ENCODE assay signal across 8 mouse cellular contexts in the genomic region with DNA sequence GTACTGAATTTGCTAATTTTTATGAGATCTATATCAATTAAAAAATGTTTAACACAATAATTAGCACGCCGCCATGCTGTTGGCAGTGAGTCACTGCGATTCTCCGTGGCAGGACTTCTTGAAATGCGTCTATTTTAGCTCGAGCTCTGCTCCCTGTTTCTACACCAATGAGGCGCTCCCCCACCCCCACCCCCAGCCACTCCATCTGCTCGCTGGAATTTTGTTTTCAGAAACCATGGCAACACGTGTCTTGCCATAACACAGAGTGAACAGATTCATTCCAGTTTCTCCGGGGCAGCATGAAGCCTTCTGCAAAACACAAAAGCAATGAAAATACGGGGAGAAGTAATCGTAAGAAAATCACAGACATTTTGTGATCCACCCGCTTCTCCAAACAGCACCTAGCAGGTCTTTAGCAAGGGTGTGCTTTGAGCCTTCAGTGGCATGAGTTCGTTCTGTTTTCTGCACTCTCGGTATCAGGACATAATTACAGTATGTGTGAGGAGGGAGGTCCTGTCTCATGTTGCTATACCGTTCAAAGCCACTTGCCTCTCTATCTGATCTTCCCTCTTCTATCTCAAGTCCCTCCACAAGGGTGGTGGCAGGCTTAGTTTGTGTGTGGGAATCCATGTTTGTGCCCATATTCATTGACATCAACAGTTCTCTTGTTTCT. TPM values are rescaled to one million over a fixed set of nuclear protein-coding genes. Genes with fewer than 3 reads are reported as not detected.
DNase-seq lines count a peak whose midpoint lies in the region; ATAC-seq lines count a peak whose summit lies in the region.

No protein-coding gene starts in this region.

- peak overlapping the region; percentile 61 for H3K27ac ChIP-seq in midbrain, embryonic 13.5 days

- H3K36me3 ChIP-seq in midbrain, embryonic 13.5 days, result no peaks in the 10 kb centered on the region

- H3K4me2 ChIP-seq in midbrain, embryonic 13.5 days (replicated peaks), result peak overlapping the region; percentile 51

- no peaks in the 10 kb centered on the region for H3K9me3 ChIP-seq in midbrain, embryonic 13.5 days

- peak; percentile 7 for DNase-seq in gastrocnemius, postnatal 25 days
- DNase-seq in gastrocnemius, postnatal 14 days, result no peak
- DNase-seq in cerebellum, postnatal 10 days, result peak; percentile 61 to 73
- peak; percentile 41 to 47 for DNase-seq in frontal cortex, postnatal 10 days (ENCODE audit: low spot score in 2 of 2)
- peak; percentile 56 to 84 for DNase-seq in layer of hippocampus, postnatal 14 days (ENCODE audit: low spot score in 2 of 2)
- DNase-seq in telencephalon, adult 2 months (ENCODE audit: low read depth, low spot score), result peak; percentile 93
- no peak for DNase-seq in ovary, postnatal 14 days (ENCODE audit: low spot score)

- H3K9ac ChIP-seq in midbrain, embryonic 13.5 days (replicated peaks), result 0 out of 2 replicates have a peak overlapping the region, but pooled peaks have one; percentile 11

- WGBS in midbrain, embryonic 13.5 days, result 19% methylated on average over 16 of the region's 16 CpGs

- peaks cover 16% of the 10 kb centered on the region for H3K4me1 ChIP-seq in midbrain, embryonic 13.5 days (replicated peaks)

- ATAC-seq in midbrain, embryonic 13.5 days, result peak; percentile 69

- no peaks in the 10 kb centered on the region for H3K27me3 ChIP-seq in midbrain, embryonic 13.5 days

- peak overlapping the region; percentile 22 for H3K4me3 ChIP-seq in midbrain, embryonic 13.5 days (replicated peaks)

- intact Hi-C loops in gastrocnemius, postnatal 14 days (cut with DNase I; ENCODE audit: low total_unique reads), result no loop called here

RNA-seq across cellular contexts. Expression of gene Shc3, which starts 34.1 kb away (rescaled TPM):
- total RNA-seq in gastrocnemius, postnatal 25 days (2021), result 1 to 10 TPM in 1 of 2 experiments, under 1 TPM in 1; 0.90 to 1.2 TPM
- 1 to 10 TPM; 1.4 to 2.2 TPM for total RNA-seq in gastrocnemius, postnatal 14 days (2021)
- total RNA-seq in layer of hippocampus, postnatal 14 days (2021), result 100 to 1,000 TPM; 179 to 203 TPM
- 3.2 and 4.1 TPM in 2 replicates for polyA plus RNA-seq in midbrain, embryonic 13.5 days (2015; fragmentation: Nextera tagmentation; extraction: Ambion mirVana)

RNA-seq across cellular contexts. Expression of gene Cks2, which starts 41.7 kb away (rescaled TPM):
- 1 to 10 TPM in 1 of 2 experiments, not detected in 1; 1.8 TPM for total RNA-seq in gastrocnemius, postnatal 25 days (2021)
- total RNA-seq in gastrocnemius, postnatal 14 days (2021), result 1 to 10 TPM; 6.8 to 7.1 TPM
- total RNA-seq in layer of hippocampus, postnatal 14 days (2021), result 1 to 10 TPM; 4.3 to 4.7 TPM
- polyA plus RNA-seq in midbrain, embryonic 13.5 days (2015; fragmentation: Nextera tagmentation; extraction: Ambion mirVana), result 131 and 134 TPM in 2 replicates

RNA-seq across cellular contexts. Expression of gene Secisbp2, which starts 48.1 kb away (rescaled TPM):
- total RNA-seq in gastrocnemius, postnatal 25 days (2021), result 10 to 100 TPM in 1 of 2 experiments, 1 to 10 TPM in 1; 8.7 to 11.4 TPM
- 1 to 10 TPM; 8.6 to 9.5 TPM for total RNA-seq in gastrocnemius, postnatal 14 days (2021)
- 10 to 100 TPM; 16.6 to 18.8 TPM for total RNA-seq in layer of hippocampus, postnatal 14 days (2021)
- 35.3 and 41.1 TPM in 2 replicates for polyA plus RNA-seq in midbrain, embryonic 13.5 days (2015; fragmentation: Nextera tagmentation; extraction: Ambion mirVana)

Comparison
In these comparisons a context has a peak if more than half of its experiments do, and no peak if none do; other contexts are left out.
1. DNase-seq: peak in gastrocnemius, postnatal 25 days (single experiment), cerebellum, postnatal 10 days (2 of 2), frontal cortex, postnatal 10 days (2 of 2), layer of hippocampus, postnatal 14 days (2 of 2) and telencephalon, adult 2 months (single experiment); none in gastrocnemius, postnatal 14 days (single experiment) and ovary, postnatal 14 days (single experiment).
2. RNA of gene Shc3, which starts 34.1 kb away (total RNA-seq): 179 to 203 TPM in layer of hippocampus, postnatal 14 days; 1.4 to 2.2 TPM in gastrocnemius, postnatal 14 days and 0.90 to 1.2 TPM in gastrocnemius, postnatal 25 days; every median in the first group is over 10 times any median in the second.